Mouse (Mus musculus) testis, postnatal 10 days (tissue): ENCODE measurements at regions not wholly inside any gene's neighbourhood (a gene's known extent, or its start where the extent isn't known, plus 50 kb on each side); places are given as distances from the start of the nearest gene placed in this dataset.

Source experiments
- DNase-seq: peaks from one replicate; pipeline ENCODE4 v3.0.0; 2021; ENCODE audit warnings: low spot score

DNA sequence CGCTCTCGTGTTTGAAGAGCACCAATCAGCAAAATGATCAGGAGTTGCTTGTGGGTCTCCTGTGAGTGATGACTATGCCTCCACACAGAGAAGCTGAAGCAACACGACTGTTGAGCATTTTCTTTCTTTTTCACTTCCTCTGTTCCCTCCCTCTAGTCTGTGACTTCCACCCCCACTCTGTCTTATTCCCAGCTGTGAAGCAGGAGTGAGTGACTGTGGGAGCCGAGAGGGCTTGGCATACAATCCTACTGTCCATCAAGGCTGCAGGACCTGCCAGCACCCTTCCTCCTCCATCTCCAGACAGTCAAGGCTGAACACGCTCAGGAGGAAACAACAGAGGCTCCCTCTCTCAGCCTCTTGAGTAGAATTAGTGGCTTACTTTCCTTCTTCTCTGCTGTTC is 401.3 kb downstream of the Plcl1 start:
- no peak for DNase-seq

- DNase-seq = no peak
These were observed 403.2 kb downstream of the Plcl1 start for GRCm38 (mm10) chr1:55808724-55809519.

- DNase-seq = no peak
These were observed 406.8 kb downstream of the Plcl1 start for GRCm38 (mm10) chr1:55812486-55812885.

DNA sequence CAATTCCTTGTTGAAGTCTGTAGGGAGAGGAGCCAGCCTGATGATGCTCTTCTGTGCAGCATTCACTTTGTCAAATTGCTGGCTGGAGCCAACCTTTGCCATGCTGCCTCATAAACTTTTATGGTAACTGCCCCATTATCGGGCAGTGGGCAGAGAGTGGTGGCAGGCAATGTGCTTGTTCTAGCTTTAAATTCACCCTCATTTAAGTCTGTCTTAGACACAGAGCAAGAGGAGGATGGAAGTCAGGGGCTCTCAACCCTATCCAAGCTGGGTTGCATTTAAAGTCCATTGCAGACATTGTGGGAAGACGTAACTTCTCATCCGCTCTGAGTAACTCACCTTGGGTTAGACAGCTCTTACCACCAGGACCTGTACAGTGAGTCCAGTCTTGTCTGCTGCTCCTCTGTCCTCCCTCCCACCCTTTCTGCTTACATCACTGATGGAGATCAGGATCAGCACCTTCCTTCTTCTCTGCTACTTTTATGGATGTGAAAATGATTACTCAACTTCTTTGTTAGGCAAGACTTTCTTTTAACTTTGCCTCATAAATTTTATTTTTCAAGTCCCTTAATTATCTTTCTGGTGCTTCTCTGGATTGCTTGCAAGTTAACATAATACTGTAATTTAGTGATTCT is 415.3 kb downstream of the Plcl1 start:
- DNase-seq = no peak

GRCm38 (mm10) chr1:55822599-55822998 is 416.9 kb downstream of the Plcl1 start:
- DNase-seq = no peak

- no peak for DNase-seq
These were observed 421.5 kb downstream of the Plcl1 start for GRCm38 (mm10) chr1:55827191-55827590.

DNA sequence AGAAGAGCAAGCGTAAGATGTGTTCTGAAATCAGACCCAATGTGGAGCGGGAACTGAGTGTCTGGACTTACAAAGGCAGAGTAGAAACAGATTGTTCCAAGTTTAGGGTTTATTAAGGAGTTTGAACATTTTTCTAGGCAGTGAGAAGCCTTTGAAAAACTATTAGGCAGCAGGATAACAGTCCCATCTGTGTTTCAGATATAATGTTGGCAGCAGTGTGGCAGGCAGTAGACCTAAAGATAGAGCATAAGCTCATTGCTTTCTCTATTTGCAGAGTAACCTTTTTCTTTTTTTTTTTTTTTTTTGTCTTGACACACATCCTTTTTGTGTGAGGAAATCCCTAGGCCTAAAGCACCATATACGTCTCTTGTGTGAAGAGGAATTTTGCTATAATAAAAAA is 429.6 kb downstream of the Plcl1 start:
- DNase-seq = no peak

GRCm38 (mm10) chr1:55836750-55837149 is 431.0 kb downstream of the Plcl1 start:
- DNase-seq = no peak

GRCm38 (mm10) chr1:55837366-55837765 is 431.6 kb downstream of the Plcl1 start:
- no peak for DNase-seq

DNA sequence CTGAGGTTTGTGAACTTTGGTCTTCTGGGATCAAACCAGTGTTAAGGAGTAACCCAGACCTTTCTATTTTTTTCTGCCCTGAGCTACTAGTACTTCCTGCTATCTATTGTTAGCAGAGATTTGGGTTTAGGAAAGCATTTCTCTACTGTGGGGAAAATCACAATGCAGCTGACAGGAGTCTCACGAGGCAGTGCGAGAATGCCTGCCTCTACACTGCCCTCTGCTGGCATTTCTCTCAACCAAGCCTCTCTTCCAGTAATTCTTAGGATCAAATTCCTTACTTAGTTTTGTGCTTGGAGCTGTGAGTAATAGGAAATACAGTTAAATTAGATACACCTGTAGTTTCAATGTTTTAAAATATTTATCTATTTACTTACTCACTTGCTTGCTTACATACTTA is 432.4 kb downstream of the Plcl1 start:
- DNase-seq = peak; percentile 75

DNA sequence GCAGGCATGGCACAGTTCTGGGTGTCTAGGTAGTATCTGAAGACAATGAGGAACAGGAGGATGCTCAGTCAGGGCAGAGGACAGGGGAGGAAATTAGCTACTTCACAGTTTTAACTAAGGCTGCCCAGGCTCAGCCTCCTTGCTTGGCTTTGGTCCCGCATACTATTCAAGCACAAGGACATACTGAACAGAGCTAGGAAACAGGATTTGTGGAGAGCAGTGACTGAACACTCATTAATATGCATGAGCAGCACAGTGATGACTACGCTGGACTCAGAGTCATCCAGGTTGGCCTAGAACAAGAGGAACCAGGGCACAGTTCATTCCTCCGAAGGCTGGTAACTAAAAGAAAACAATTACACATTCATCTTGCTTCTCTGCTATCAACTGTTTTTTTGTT is 443.1 kb downstream of the Plcl1 start:
- no peak for DNase-seq

DNA sequence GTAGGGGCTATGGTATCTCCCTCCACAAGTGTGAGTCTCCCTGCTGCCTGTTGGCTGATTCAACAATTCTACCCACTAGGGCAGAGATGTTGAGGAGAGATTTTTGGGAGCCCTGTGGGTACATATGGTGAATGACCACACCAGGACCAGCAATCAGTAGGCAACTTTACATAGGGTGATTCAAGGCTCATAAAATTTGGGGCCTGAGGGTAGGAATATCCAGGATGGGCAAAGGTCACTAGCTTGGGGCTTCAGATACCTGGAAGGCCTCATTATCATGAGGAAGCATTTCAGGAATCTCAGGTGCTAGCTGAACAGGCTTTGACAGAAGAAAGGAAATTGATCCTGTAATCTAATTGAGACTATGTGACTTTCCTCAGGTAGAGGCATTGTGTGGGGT is 446.6 kb downstream of the Plcl1 start:
- no peak for DNase-seq

GRCm38 (mm10) chr1:55859113-55859512 is 453.4 kb downstream of the Plcl1 start:
- DNase-seq = no peak

GRCm38 (mm10) chr1:55863113-55863512 is 457.4 kb downstream of the Plcl1 start:
- no peak for DNase-seq

DNA sequence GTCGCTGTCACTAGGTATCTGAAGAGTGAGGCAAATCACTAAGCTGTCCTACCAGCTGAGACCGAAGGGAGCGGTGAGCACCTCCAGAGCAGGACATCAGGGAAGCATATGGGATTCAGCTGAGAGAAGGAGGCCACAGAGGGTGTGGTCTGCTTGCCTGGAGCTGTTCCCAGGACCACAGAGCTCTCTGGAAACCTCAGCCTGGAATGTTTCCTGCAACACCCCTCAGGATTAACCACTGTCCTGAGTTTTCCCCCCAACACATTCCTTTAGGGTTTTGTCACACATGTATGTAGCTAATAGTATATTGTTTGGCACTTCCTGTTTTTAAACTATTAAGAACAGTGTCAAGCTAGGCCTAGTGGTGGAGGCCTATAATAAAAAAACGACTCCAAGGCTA is 459.6 kb downstream of the Plcl1 start:
- no peak for DNase-seq

DNA sequence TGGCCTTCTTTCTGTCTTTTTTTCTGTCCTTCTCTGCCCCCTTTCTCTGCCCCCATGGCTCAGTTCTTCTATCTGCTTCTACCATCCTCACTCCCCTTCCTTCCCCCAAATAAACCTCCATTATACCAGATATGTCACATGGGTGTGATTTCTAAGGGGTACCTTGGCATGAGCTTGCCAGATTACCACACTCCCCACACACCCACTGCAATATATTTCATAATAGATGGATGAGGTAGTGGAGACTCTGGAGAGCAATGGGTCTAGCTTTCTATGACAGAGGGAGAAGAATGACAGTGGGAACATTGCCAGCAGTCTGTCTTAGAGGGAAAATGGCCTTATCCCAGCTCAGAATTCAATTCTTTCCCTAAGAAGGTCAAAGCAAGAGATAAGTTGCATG is 461.0 kb downstream of the Plcl1 start:
- DNase-seq = no peak

GRCm38 (mm10) chr1:55873583-55873982 is 467.9 kb downstream of the Plcl1 start:
- DNase-seq = no peak

GRCm38 (mm10) chr1:55874143-55874867 is 468.6 kb downstream of the Plcl1 start:
- peak; percentile 75 for DNase-seq

GRCm38 (mm10) chr1:55874868-55875144 is 469.1 kb downstream of the Plcl1 start:
- DNase-seq = no peak

DNA sequence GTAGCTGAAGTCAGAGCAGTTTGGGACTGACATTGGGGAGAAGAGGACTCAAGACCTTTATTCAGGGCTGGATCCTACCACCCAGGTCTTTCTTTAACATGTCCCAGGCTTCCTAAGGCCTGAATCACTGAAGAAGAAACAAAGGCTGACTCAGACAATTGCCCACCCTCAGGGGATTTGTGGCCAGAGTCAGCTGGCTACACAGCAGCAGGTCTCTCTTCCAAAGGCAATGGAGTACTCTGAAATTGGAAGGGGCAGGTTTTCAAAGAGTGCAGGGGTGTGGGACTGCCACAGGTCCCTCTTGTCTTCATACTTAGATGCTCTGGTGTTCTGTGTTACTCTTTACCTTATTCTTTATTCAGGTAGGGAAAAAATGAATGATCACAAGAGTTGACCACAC is 478.9 kb downstream of the Plcl1 start:
- no peak for DNase-seq

DNA sequence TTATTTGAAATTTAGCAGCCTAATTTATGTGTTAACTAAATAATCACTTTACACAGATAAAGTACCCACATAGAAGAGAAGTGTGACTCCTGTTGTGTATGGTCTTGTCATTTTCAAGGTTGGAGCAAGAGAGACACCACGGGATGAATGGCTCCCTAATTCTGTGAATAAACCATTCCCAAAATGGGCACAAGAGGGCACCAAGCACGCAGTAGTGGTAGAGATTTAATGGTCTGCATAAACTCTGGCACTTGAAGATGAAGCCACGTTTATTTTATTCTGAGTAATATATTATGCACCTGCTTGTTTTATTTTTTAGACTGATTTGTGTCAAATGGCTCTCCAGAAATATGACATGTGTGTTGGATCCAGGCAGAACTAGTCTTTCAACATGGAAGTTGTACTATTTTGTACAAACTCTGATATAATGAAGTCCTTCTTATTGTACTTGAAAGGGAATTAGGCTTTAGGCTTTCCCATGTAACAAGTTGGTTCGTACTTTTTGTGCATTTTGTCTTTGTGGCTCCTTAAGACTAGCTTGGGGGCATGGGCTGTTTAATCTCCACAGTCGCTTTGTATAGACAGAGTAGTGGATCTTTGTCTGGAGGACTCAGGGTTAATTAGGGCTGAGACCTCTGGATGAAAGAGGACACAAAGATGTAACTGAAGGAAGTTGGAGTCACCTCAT is 480.8 kb downstream of the Plcl1 start:
- peak; percentile 62 for DNase-seq

GRCm38 (mm10) chr1:55887386-55887785 is 481.7 kb downstream of the Plcl1 start:
- no peak for DNase-seq
